Mouse (Mus musculus): ENCODE data around the gene Dnah2. TPM values are rescaled to one million over a fixed set of nuclear protein-coding genes. Genes with fewer than 3 reads are reported as not detected.

The Dnah2 gene
- polyA plus RNA-seq, 1 experiment from 2014 or later = 2.7 TPM

Small RNAs within 50 kb of the gene (microRNA-seq; reads per million reads assigned to microRNA genes)
- not detected for gene Gm27493

Other genes with a start within 250 kb of the Dnah2 start
- gene Cntrob, start 225.3 kb downstream of the Dnah2 start, polyA plus RNA-seq (2015; fragmentation: Nextera tagmentation; extraction: Ambion mirVana) = 20.9 and 21.0 TPM in 2 replicates
- 225 and 229 TPM in 2 replicates for gene Trappc1, start 225.1 kb downstream of the Dnah2 start, polyA plus RNA-seq (2015; fragmentation: Nextera tagmentation; extraction: Ambion mirVana)
- gene Kcnab3, start 222.9 kb downstream of the Dnah2 start, polyA plus RNA-seq (2015; fragmentation: Nextera tagmentation; extraction: Ambion mirVana) = 5.5 and 5.7 TPM in 2 replicates
- gene Rnf227, start 208.6 kb downstream of the Dnah2 start, polyA plus RNA-seq (2015; fragmentation: Nextera tagmentation; extraction: Ambion mirVana) = 131 and 136 TPM in 2 replicates
- gene Chd3, start 179.7 kb downstream of the Dnah2 start, polyA plus RNA-seq (2015; fragmentation: Nextera tagmentation; extraction: Ambion mirVana) = 82.3 and 84.6 TPM in 2 replicates
- gene Naa38, start 153.6 kb downstream of the Dnah2 start, polyA plus RNA-seq (2015; fragmentation: Nextera tagmentation; extraction: Ambion mirVana) = 112 and 117 TPM in 2 replicates
- 36.2 and 39.2 TPM in 2 replicates for gene Cyb5d1, start 153.5 kb downstream of the Dnah2 start, polyA plus RNA-seq (2015; fragmentation: Nextera tagmentation; extraction: Ambion mirVana)
- 7.8 and 8.4 TPM in 2 replicates for gene Tmem88, start 150.9 kb downstream of the Dnah2 start, polyA plus RNA-seq (2015; fragmentation: Nextera tagmentation; extraction: Ambion mirVana)
- 44.8 and 47.4 TPM in 2 replicates for gene Kdm6b, start 135.4 kb downstream of the Dnah2 start, polyA plus RNA-seq (2015; fragmentation: Nextera tagmentation; extraction: Ambion mirVana)
- gene Efnb3, start 11.1 kb upstream of the Dnah2 start, polyA plus RNA-seq (2015; fragmentation: Nextera tagmentation; extraction: Ambion mirVana) = 68.1 and 72.0 TPM in 2 replicates
- 18.1 and 19.7 TPM in 2 replicates for gene Wrap53, start 31.1 kb upstream of the Dnah2 start, polyA plus RNA-seq (2015; fragmentation: Nextera tagmentation; extraction: Ambion mirVana)
- 76.0 and 77.6 TPM in 2 replicates for gene Trp53, start 31.2 kb upstream of the Dnah2 start, polyA plus RNA-seq (2015; fragmentation: Nextera tagmentation; extraction: Ambion mirVana)
- 29.5 and 30.4 TPM in 2 replicates for gene Atp1b2, start 56.8 kb upstream of the Dnah2 start, polyA plus RNA-seq (2015; fragmentation: Nextera tagmentation; extraction: Ambion mirVana)
- not detected in 2 replicates for gene Shbg, start 68.8 kb upstream of the Dnah2 start, polyA plus RNA-seq (2015; fragmentation: Nextera tagmentation; extraction: Ambion mirVana)
- 22.6 and 27.5 TPM in 2 replicates for gene Sat2, start 72.9 kb upstream of the Dnah2 start, polyA plus RNA-seq (2015; fragmentation: Nextera tagmentation; extraction: Ambion mirVana)
- gene Fxr2, start 83.9 kb upstream of the Dnah2 start, polyA plus RNA-seq (2015; fragmentation: Nextera tagmentation; extraction: Ambion mirVana) = 45.3 and 55.1 TPM in 2 replicates
- not detected in 2 replicates for gene Sox15, start 106.2 kb upstream of the Dnah2 start, polyA plus RNA-seq (2015; fragmentation: Nextera tagmentation; extraction: Ambion mirVana)
- 83.2 and 92.1 TPM in 2 replicates for gene Mpdu1, start 113.5 kb upstream of the Dnah2 start, polyA plus RNA-seq (2015; fragmentation: Nextera tagmentation; extraction: Ambion mirVana)
- 9.8 and 11.3 TPM in 2 replicates for gene Cd68, start 117.0 kb upstream of the Dnah2 start, polyA plus RNA-seq (2015; fragmentation: Nextera tagmentation; extraction: Ambion mirVana)
- 525 and 528 TPM in 2 replicates for gene Eif4a1, start 123.3 kb upstream of the Dnah2 start, polyA plus RNA-seq (2015; fragmentation: Nextera tagmentation; extraction: Ambion mirVana)
- 99.8 and 105 TPM in 2 replicates for gene Senp3, start 133.0 kb upstream of the Dnah2 start, polyA plus RNA-seq (2015; fragmentation: Nextera tagmentation; extraction: Ambion mirVana)
- gene Tnfsf13, start 136.7 kb upstream of the Dnah2 start, polyA plus RNA-seq (2015; fragmentation: Nextera tagmentation; extraction: Ambion mirVana) = 0.74 and 0.77 TPM in 2 replicates
- 3.3 and 3.5 TPM in 2 replicates for gene Tnfsf12, start 146.7 kb upstream of the Dnah2 start, polyA plus RNA-seq (2015; fragmentation: Nextera tagmentation; extraction: Ambion mirVana)
- 1.4 and 1.8 TPM in 2 replicates for gene Tnfsfm13, start 147.0 kb upstream of the Dnah2 start, polyA plus RNA-seq (2015; fragmentation: Nextera tagmentation; extraction: Ambion mirVana)
- 22.9 and 27.2 TPM in 2 replicates for gene Polr2a, start 209.5 kb upstream of the Dnah2 start, polyA plus RNA-seq (2015; fragmentation: Nextera tagmentation; extraction: Ambion mirVana)
- 0.13 TPM in 1 of 2 replicates, not detected in the other for gene Slc35g3, start 212.9 kb upstream of the Dnah2 start, polyA plus RNA-seq (2015; fragmentation: Nextera tagmentation; extraction: Ambion mirVana)
- 2.5 and 2.9 TPM in 2 replicates for gene Zbtb4, start 216.8 kb upstream of the Dnah2 start, polyA plus RNA-seq (2015; fragmentation: Nextera tagmentation; extraction: Ambion mirVana)
- gene Chrnb1, start 246.8 kb upstream of the Dnah2 start, polyA plus RNA-seq (2015; fragmentation: Nextera tagmentation; extraction: Ambion mirVana) = 2.4 and 4.5 TPM in 2 replicates

Data from neural tube, embryonic 13.5 days (tissue).